Mouse (Mus musculus) MEL (cell line): ENCODE results near the gene Baiap2l1. TPM values are rescaled to one million over a fixed set of nuclear protein-coding genes. Genes with fewer than 3 reads are reported as not detected.

Experiments
- DNase-seq: peaks from one replicate; pipeline ENCODE4 v3.0.0; 2011; ENCODE audit warnings: low read depth, low spot score
- H3K27ac ChIP-seq: 2 replicates; pipeline ENCODE4 v1.5.1; 2012; ENCODE audit warnings: low read depth, mild to moderate bottlenecking, control low read depth, low read length, moderate library complexity; ENCODE audit not compliant: control insufficient read depth
- H3K27me3 ChIP-seq, 2 experiments: fragments of 150-350 bp in 1 of 2; sonication (generic) in 1 of 2; 2 replicates each; pipeline ENCODE4 v1.6.1; 2012; ENCODE audit warnings: low read length in 2 of 2, mild to moderate bottlenecking in 2 of 2, improper control_type of control experiment in 1 of 2, moderate library complexity in 1 of 2; ENCODE audit not compliant: insufficient read depth in 2 of 2, control insufficient read depth in 1 of 2
- H3K36me3 ChIP-seq, 2 experiments: 2 replicates each; pipeline ENCODE4 v1.6.1; 2012 to 2014; ENCODE audit warnings: low read length in 2 of 2, improper control_type of control experiment in 1 of 2, inconsistent platforms in 1 of 2, mild to moderate bottlenecking in 1 of 2; ENCODE audit not compliant: insufficient read depth in 2 of 2, control insufficient read depth in 1 of 2
- H3K4me1 ChIP-seq, 2 experiments: fragments of 150-350 bp in 1 of 2; sonication (generic) in 1 of 2; 2 replicates each; pipeline ENCODE4 v1.6.1; 2012; ENCODE audit warnings: low read length in 2 of 2, improper control_type of control experiment in 1 of 2, mild to moderate bottlenecking in 1 of 2; ENCODE audit not compliant: insufficient read depth in 2 of 2, control insufficient read depth in 1 of 2
- H3K4me3 ChIP-seq, 2 experiments: fragments of 150-350 bp in 1 of 2; sonication (generic) in 1 of 2; 2 replicates each; pipeline ENCODE4 v1.5.1; 2012; ENCODE audit warnings: low read depth in 2 of 2, low read length in 2 of 2, mild to moderate bottlenecking in 2 of 2, moderate library complexity in 2 of 2, control low read depth in 1 of 2, improper control_type of control experiment in 1 of 2; ENCODE audit not compliant: control insufficient read depth in 1 of 2, insufficient read depth in 1 of 2
- H3K79me2 ChIP-seq: 2 replicates; pipeline ENCODE4 v1.6.1; 2012; ENCODE audit warnings: mild to moderate bottlenecking, low read length, moderate library complexity; ENCODE audit not compliant: control insufficient read depth, poor library complexity, insufficient read depth
- H3K9ac ChIP-seq: 2 replicates; pipeline ENCODE4 v1.6.1; 2012; ENCODE audit warnings: low read depth, mild to moderate bottlenecking, control low read depth, low read length, moderate library complexity; ENCODE audit not compliant: control insufficient read depth, poor library complexity, severe bottlenecking
- H3K9me3 ChIP-seq: fragments of 150-350 bp; sonication (generic); replicated peaks from 2 replicates; pipeline ENCODE4 v1.6.1; 2012; ENCODE audit warnings: mild to moderate bottlenecking, low read length, improper control_type of control experiment, moderate library complexity; ENCODE audit not compliant: insufficient read depth
- BHLHE40 ChIP-seq: IDR thresholded peaks from 2 replicates; pipeline ENCODE4 v1.6.1; 2012; ENCODE audit warnings: low read depth, mild to moderate bottlenecking, inconsistent platforms, low read length, improper control_type of control experiment, borderline replicate concordance
- CHD1 ChIP-seq: IDR thresholded peaks from 2 replicates; pipeline ENCODE4 v1.6.1; 2012; ENCODE audit warnings: low read depth, mild to moderate bottlenecking, inconsistent platforms, low read length, improper control_type of control experiment
- CHD2 ChIP-seq: IDR thresholded peaks from 2 replicates; pipeline ENCODE4 v1.6.1; 2011; ENCODE audit warnings: low read length, improper control_type of control experiment
- E2F4 ChIP-seq: IDR thresholded peaks from 2 replicates; pipeline ENCODE4 v1.6.1; 2011; ENCODE audit warnings: low read depth, low read length, improper control_type of control experiment, borderline replicate concordance
- EP300 ChIP-seq, 2 experiments: IDR thresholded peaks; 2 replicates each; pipeline ENCODE4 v1.6.1; 2011; ENCODE audit warnings: improper control_type of control experiment in 2 of 2, low read length in 2 of 2, low read depth in 1 of 2, mild to moderate bottlenecking in 1 of 2
- GABPA ChIP-seq: IDR thresholded peaks from 2 replicates; pipeline ENCODE4 v1.6.1; 2012; ENCODE audit warnings: low read depth, mild to moderate bottlenecking, inconsistent platforms, low read length, improper control_type of control experiment, moderate library complexity
- HCFC1 ChIP-seq: IDR thresholded peaks from 2 replicates; pipeline ENCODE4 v1.6.1; 2012; ENCODE audit warnings: low read depth, mild to moderate bottlenecking, inconsistent platforms, low read length, improper control_type of control experiment, moderate library complexity
- JUND ChIP-seq: IDR thresholded peaks from 2 replicates; pipeline ENCODE4 v1.6.1; 2011; ENCODE audit warnings: low read depth, mild to moderate bottlenecking, improper control_type of control experiment, low read length
- KAT2A ChIP-seq: conservative IDR thresholded peaks from 2 replicates; pipeline ENCODE4 v1.6.1; 2012; ENCODE audit warnings: low read depth, low read length, improper control_type of control experiment, inconsistent platforms
- MAX ChIP-seq: IDR thresholded peaks from 2 replicates; pipeline ENCODE4 v1.6.1; 2011; ENCODE audit warnings: low read length, improper control_type of control experiment
- MAZ ChIP-seq: IDR thresholded peaks from 2 replicates; pipeline ENCODE4 v1.6.1; 2012; ENCODE audit warnings: low read depth, mild to moderate bottlenecking, inconsistent platforms, low read length, improper control_type of control experiment
- MYC ChIP-seq: IDR thresholded peaks from 2 replicates; pipeline ENCODE4 v1.6.1; 2011; ENCODE audit warnings: low read depth, mild to moderate bottlenecking, low read length, improper control_type of control experiment, moderate library complexity
- NELFE ChIP-seq: IDR thresholded peaks from 2 replicates; pipeline ENCODE4 v1.6.1; 2011; ENCODE audit warnings: low read depth, low read length, improper control_type of control experiment
- NRF1 ChIP-seq: IDR thresholded peaks from 2 replicates; pipeline ENCODE4 v1.6.1; 2014; ENCODE audit warnings: low read depth, mild to moderate bottlenecking, inconsistent platforms, low read length, improper control_type of control experiment, moderate library complexity; ENCODE audit not compliant: poor library complexity, insufficient read depth, severe bottlenecking
- POLR2AphosphoS2 ChIP-seq: IDR thresholded peaks from 2 replicates; pipeline ENCODE4 v1.6.1; 2011; ENCODE audit warnings: low read length, improper control_type of control experiment
- RAD21 ChIP-seq: IDR thresholded peaks from 2 replicates; pipeline ENCODE4 v1.6.1; 2011; ENCODE audit warnings: mild to moderate bottlenecking, low read depth, low read length, improper control_type of control experiment
- RCOR1 ChIP-seq: IDR thresholded peaks from 2 replicates; pipeline ENCODE4 v1.6.1; 2012; ENCODE audit warnings: low read depth, mild to moderate bottlenecking, inconsistent platforms, low read length, improper control_type of control experiment
- SMC3 ChIP-seq: IDR thresholded peaks from 2 replicates; pipeline ENCODE4 v1.6.1; 2011; ENCODE audit warnings: low read depth, low read length, improper control_type of control experiment
- TBP ChIP-seq: IDR thresholded peaks from 2 replicates; pipeline ENCODE4 v1.8.0; 2011; ENCODE audit warnings: low read depth, low read length, improper control_type of control experiment
- USF2 ChIP-seq, 2 experiments: IDR thresholded peaks; 2 replicates each; pipeline ENCODE4 v1.6.1; 2011 to 2012; ENCODE audit warnings: improper control_type of control experiment in 2 of 2, low read length in 2 of 2, borderline replicate concordance in 1 of 2, inconsistent platforms in 1 of 2, low read depth in 1 of 2, mild to moderate bottlenecking in 1 of 2; ENCODE audit not compliant: insufficient read depth in 1 of 2
- ZC3H11A ChIP-seq: IDR thresholded peaks from 2 replicates; pipeline ENCODE4 v1.6.1; 2012; ENCODE audit warnings: low read depth, mild to moderate bottlenecking, inconsistent platforms, low read length, improper control_type of control experiment
- ZKSCAN1 ChIP-seq: IDR thresholded peaks from 2 replicates; pipeline ENCODE4 v1.6.1; 2012; ENCODE audit warnings: low read depth, mild to moderate bottlenecking, inconsistent platforms, low read length, improper control_type of control experiment, moderate library complexity
- ZMIZ1 ChIP-seq: IDR thresholded peaks from 2 replicates; pipeline ENCODE4 v1.6.1; 2012; ENCODE audit warnings: low read depth, mild to moderate bottlenecking, inconsistent platforms, low read length, improper control_type of control experiment, moderate library complexity
- polyA plus RNA-seq, 2 experiments: library from polyadenylated mRNA; stranded (reverse) in 1 of 2; unstranded in 1 of 2; fragments of >175 nt in 1 of 2; fragments of >200 nt in 1 of 2; gene quantifications; 2 replicates each; pipeline versions ENCODE4 v1.2.1 to v1.2.4; 2012; ENCODE audit warnings: low replicate concordance in 2 of 2, low read depth in 1 of 2; ENCODE audit not compliant: insufficient read length in 2 of 2, insufficient read depth in 1 of 2, missing spikeins in 1 of 2
- total RNA-seq: library from RNA; depleted of rRNA; stranded (reverse); fragments of 300-350 nt; gene quantifications from 2 replicates; pipeline ENCODE4 v1.2.3, GENCODE M21; 2012

Baiap2l1 gene
- total and polyA plus RNA-seq, 3 experiments = 0.06 TPM; not detected in 2

DNA sequence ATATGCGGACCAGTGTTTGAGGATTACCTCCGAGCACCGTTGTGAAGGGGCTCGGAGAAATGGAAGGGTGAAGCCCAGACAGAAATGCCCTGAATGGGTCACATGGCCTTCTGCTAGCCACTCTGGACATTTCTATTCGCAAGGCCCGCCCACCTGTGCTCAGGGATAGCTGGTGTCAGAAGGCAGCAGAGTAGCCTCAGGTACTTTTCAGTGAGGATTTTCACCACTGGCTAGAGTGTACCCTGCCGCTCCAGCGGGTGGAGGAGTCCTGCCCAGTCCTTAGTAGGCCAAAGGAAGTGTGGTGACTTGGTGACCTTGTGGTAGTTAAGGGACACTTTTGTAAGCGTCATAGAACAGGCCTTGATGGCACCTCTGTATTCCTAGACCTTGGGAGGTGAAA is 96.6 kb downstream of the Baiap2l1 start:
- no peak overlapping the region for H3K27ac ChIP-seq
- no peak overlapping the region for H3K4me3 ChIP-seq
- no peaks in the 10 kb centered on the region for H3K36me3 ChIP-seq
- TF ChIP-seq EP300 (IDR thresholded peaks at IDR 0.05; ENCODE audit: low read depth in 1 of 2, low read length in 2 of 2) = no peak
- TF ChIP-seq TBP = no peak
- TF ChIP-seq CHD2 = no peak
- TF ChIP-seq ZKSCAN1 = no peak
- no peak for TF ChIP-seq RAD21
- no peak for TF ChIP-seq GABPA
- TF ChIP-seq MAZ = no peak
- no peak for TF ChIP-seq E2F4
- no peak for DNase-seq
- no peaks in the 10 kb centered on the region for H3K27me3 ChIP-seq
- H3K9me3 ChIP-seq = no peaks in the 10 kb centered on the region
- no peaks in the 10 kb centered on the region for H3K4me1 ChIP-seq
- no peak overlapping the region for H3K9ac ChIP-seq
- H3K79me2 ChIP-seq = peaks cover 11% of the 10 kb centered on the region

DNA sequence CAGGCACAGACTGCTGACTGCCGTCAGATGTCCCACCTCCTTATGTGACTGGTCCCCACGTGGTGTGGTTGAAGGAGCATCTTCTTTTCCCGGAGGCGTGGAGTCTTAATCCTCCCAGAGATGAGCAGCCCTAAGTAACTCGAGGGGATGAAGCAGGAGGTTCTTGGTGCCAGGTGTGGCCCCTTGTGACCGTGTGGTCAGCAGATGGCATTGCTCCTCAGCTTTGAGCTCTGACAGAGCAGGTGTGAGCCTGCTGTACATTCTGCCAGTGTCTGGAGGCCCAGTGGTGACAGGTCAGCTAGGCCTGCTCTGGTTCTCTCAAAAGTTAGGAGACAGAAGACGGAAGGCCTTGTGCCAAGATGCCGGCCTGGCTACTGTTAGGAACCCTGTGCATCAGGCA is 97.4 kb downstream of the Baiap2l1 start:
- DNase-seq = no peak
- H3K36me3 ChIP-seq = no peaks in the 10 kb centered on the region
- H3K79me2 ChIP-seq = peaks cover 15% of the 10 kb centered on the region
- H3K27me3 ChIP-seq = no peaks in the 10 kb centered on the region
- H3K9ac ChIP-seq = no peak overlapping the region
- H3K4me3 ChIP-seq = no peak overlapping the region
- no peak for TF ChIP-seq SMC3
- TF ChIP-seq MYC = no peak
- no peak for TF ChIP-seq NELFE
- TF ChIP-seq E2F4 = no peak
- no peak for TF ChIP-seq GABPA
- no peak for TF ChIP-seq NRF1
- no peak for TF ChIP-seq BHLHE40
- TF ChIP-seq JUND = no peak
- no peaks in the 10 kb centered on the region for H3K9me3 ChIP-seq
- no peak overlapping the region for H3K27ac ChIP-seq
- H3K4me1 ChIP-seq = no peaks in the 10 kb centered on the region

DNA sequence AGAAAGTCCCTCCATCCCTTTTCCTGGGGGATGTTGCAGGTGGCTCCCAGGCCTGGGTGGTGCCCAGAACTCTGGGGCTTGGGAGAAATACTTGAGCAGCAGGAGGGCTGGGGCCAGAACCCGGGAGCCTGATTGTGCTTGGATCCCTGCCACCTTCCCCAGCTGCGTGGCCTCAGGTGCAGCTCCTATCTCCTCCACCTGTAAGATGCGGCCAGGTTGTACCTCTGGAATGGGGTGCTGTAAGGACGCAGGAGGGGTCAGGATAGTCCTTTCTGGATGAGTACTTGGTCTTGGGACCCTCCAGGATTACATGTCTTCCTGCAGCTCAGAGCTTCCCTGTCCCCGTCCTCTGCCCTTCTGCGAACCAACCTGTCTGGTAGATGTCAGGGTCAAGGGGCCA is 98.7 kb downstream of the Baiap2l1 start:
- Histone ChIP-seq H3K27ac (no peak overlapping the region), H3K9ac (no peak overlapping the region), H3K4me3 (no peak overlapping the region), H3K27me3 (no peaks in the 10 kb centered on the region), H3K9me3 (no peaks in the 10 kb centered on the region), H3K79me2 (peaks cover 17% of the 10 kb centered on the region), H3K4me1 (peaks cover 0 to 2% of the 10 kb centered on the region in 2 experiments; a peak in 2 of 4 replicates), H3K36me3 (no peaks in the 10 kb centered on the region)
- TF ChIP-seq RCOR1 = no peak
- no peak for TF ChIP-seq KAT2A
- TF ChIP-seq MAX = no peak
- no peak for TF ChIP-seq USF2 (IDR thresholded peaks at IDR 0.05; ENCODE audit: borderline replicate concordance in 1 of 2, insufficient read depth in 1 of 2, low read depth in 1 of 2, low read length in 2 of 2)
- TF ChIP-seq HCFC1 = no peak
- no peak for TF ChIP-seq CHD1
- no peak for TF ChIP-seq ZC3H11A
- TF ChIP-seq ZMIZ1 = no peak
- no peak for TF ChIP-seq RAD21
- TF ChIP-seq POLR2AphosphoS2 = no peak
- DNase-seq = no peak
